Mouse (Mus musculus): Measurements from ENCODE around the gene Tesc.

Gene Tesc

GRCm38 (mm10) chr5:118044907-118045306 lies 17.4 kb downstream of the Tesc start:
- DNase-seq (ENCODE audit: low spot score in 2 of 2): peak in 1 of 2 experiments; percentile 64

DNA sequence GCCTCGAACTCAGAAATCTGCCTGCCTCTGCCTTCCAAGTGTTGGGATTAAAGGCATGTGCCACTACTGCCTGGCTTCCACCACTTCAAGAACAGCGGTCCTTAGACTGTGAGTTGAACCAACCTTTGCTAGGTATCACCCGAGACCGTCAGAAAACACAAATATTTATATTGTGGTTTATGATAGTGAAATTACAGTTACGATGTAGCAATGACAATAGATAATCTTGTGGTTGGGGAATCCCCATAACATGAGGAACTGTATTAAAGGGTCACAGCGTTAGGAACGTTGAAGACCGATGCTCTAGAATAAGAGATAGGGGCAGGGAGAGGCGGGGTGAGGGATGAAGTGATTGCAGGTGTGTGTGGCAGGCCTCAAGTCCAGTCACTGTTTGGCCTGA lies 17.8 kb downstream of the Tesc start:
- DNase-seq (ENCODE audit: low spot score in 2 of 2): no peak

DNA sequence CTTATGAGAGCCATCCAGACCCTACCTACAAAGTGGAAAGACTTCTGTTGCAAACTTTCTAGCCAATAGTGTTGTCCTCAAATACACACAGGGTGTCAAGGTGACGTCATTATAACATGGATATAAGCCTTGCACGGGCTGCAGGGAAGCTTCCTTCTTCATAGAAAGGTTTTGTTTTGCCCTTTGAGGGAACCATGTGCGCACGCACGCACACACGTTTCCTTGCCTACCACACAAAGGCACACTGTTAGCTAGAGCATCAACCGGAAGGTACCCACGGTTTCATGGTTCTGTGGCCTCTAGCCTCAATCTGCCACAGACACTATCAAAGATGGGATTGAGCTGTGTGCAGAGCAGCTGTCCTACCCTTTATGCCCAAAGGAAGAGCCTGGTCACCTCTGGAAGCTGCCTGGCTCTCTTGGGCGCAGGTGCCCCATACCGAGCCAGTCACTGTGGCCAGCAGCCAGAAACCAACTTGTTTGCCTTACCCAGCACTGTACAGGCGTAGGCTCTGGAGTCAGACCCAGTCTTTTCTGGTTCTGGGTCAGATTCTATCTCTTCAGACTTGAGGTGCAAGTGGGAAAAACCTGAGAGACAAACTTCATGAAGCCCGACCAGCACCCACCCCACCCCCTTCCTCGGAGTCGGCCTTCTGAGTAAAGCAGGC lies 19.7 kb downstream of the Tesc start:
- no peak for DNase-seq (ENCODE audit: low spot score in 2 of 2)

GRCm38 (mm10) chr5:118048412-118048811 lies 20.9 kb downstream of the Tesc start:
- no peak for DNase-seq (ENCODE audit: low spot score in 2 of 2)

GRCm38 (mm10) chr5:118048928-118049327 lies 21.4 kb downstream of the Tesc start:
- no peak for DNase-seq (ENCODE audit: low spot score in 2 of 2)

GRCm38 (mm10) chr5:118050743-118051142 lies 23.2 kb downstream of the Tesc start:
- DNase-seq (ENCODE audit: low spot score in 2 of 2): no peak

DNA sequence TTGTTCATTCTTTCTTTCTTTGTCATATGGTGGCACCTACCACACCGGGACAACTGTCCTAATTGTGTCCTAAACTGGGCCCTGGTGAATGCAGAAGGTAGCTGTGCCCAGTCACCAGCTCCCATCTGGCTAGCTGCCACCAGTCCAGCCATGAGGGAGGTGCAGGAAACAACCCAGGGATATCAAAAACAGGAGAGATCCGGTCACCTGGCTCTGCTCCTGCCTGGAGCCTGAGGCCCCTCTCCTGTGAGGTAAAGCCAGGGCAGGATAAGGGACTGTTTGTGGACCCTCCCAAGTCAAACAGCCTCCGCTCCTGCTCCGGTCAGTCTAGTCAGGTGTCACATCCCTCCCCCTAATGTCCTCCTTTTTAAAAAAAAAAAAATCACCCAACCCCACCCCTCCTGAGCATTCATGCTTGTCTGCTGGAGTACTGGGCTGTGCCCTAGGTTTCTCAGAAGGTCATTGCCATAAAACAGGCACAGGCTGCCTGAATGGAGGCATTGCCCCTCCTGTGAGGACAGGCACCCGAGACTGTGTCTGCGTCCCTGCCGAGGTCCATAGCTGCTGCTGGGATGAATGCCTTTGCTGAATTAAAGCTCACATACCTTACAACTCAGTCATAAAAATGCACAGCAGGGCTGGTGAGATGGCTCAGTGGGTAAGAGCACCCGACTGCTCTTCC lies 24.6 kb downstream of the Tesc start:
- no peak for DNase-seq (ENCODE audit: low spot score in 2 of 2)

DNA sequence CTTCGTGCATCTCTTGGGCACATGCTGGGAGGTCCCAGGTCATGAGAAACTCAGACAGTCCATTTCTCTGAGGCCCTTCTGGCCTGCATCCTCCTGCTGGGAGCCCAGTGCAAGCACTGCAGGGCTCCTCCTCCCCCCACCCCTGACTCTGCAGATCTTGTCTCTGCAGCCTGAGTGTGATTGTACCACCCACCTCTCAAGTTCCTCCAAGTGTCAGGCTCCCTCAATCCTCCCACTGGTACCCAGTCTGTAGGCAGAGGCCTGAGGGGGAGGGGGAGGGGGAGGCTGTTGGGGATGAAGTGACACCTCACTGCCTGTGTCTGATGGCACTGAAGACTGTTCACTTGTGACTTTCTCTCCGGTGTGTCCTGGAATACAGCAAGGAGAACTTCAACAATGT lies 25.7 kb downstream of the Tesc start:
- DNase-seq (ENCODE audit: low spot score in 2 of 2): no peak

- peak in 1 of 2 experiments; percentile 51 for DNase-seq (ENCODE audit: low spot score in 2 of 2)
Measured at GRCm38 (mm10) chr5:118057508-118058111, 30.1 kb downstream of the Tesc start.

GRCm38 (mm10) chr5:118058858-118059257 lies 31.3 kb downstream of the Tesc start:
- no peak for DNase-seq (ENCODE audit: low spot score in 2 of 2)

- DNase-seq (ENCODE audit: low spot score in 2 of 2): no peak
Measured at GRCm38 (mm10) chr5:118059646-118060045, 32.1 kb downstream of the Tesc start.

- no peak for DNase-seq (ENCODE audit: low spot score in 2 of 2)
Measured at GRCm38 (mm10) chr5:118061391-118061790, 33.8 kb downstream of the Tesc start.

GRCm38 (mm10) chr5:118063181-118063621 lies 35.7 kb downstream of the Tesc start:
- DNase-seq (ENCODE audit: low spot score in 2 of 2): no peak

DNA sequence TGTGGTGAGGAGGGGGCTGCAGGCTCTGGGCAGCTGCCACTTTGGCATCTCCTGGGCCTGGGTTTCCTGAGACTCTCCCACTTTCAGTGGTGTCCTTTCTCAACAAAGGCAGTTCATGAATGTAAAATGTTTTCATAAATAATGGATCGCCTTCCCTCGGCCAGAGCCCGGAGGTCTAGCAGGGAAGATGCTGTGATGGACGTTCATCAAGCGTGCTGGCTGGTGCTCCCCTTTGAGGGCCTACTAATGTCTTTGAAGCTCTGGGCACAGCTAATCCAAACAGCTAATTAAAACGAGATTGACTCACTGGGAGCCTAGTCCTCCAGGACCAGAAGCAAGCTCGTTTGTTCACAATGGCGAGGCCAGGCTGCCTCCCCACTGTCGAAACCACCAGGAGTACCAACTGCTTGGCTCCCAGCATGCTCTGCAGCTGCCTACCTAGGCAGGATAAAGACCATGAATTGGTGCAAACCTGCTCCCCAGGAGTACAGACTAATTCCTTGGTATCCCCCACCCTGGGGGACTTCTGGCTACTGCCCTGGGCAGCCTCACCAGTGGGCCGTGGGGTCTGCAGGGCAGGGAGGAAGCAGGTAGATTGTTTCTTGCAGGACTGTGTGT lies 36.9 kb downstream of the Tesc start:
- DNase-seq (ENCODE audit: low spot score in 2 of 2): no peak

GRCm38 (mm10) chr5:118065516-118066255 lies 38.1 kb downstream of the Tesc start:
- DNase-seq (ENCODE audit: low spot score in 2 of 2): no peak

DNA sequence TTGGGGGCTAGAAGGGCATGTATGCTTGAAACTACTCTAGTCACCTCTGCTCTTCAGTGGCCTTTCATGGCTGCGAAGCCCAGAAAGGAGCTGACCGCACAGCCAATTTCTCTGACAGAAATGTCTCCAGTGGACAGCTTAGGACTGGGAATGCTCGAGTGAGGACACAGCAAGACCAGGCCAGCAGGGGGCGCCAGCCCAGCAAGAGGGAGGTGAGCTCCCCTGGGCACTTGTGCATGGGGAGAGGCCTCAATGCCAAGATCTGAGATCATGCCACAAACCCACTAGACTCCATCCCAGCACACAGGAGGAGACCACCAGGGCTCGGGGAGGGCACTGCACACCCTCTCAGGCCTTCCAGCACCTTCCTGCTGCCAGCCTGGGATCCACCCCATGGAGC lies 39.3 kb downstream of the Tesc start:
- peak; percentile 66 to 67 for DNase-seq (ENCODE audit: low spot score in 2 of 2)

DNA sequence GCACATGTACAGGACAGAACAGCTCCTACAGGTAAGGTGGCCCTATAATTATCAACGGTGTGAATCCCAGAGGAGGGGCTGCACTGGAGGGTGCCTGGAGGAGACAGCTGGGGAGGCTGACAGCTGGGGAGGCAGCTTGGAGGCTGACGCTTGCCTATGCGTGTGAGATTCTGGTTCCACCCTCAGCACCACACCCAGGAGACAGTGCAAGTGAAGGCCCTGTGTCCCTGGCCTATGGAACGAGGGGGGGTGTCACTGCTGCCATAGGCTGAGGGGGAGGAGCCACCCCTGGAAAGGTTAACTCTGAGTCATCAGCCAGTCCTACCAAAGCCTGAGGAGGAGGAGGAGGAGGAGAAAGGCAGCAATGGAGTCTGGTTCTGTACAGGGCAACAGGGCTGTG lies 40.0 kb downstream of the Tesc start:
- no peak for DNase-seq (ENCODE audit: low spot score in 2 of 2)

- no peak for DNase-seq (ENCODE audit: low spot score in 2 of 2)
Measured at GRCm38 (mm10) chr5:118067984-118068494, 40.5 kb downstream of the Tesc start.

DNA sequence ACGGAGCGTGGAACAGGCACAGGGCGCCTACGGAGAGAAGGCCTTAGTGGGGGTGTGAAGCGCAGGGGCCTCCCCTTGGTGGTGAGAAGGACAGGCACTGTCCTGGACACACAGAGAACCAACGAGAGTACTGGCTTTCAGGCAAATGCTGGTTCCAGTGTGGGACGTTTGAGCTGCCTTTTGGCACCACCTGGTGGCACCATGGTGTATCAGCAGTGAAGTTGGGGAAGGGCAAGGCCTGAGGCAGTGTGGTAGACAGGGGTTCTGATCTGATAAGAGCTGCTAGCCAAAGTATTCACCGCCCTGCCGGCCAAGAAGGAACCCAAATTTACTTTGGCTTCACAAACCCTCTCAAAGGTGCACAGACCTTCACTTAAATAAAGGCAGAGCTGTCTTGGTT lies 41.8 kb downstream of the Tesc start:
- DNase-seq (ENCODE audit: low spot score in 2 of 2): peak; percentile 82 to 85

- no peak for DNase-seq (ENCODE audit: low spot score in 2 of 2)
Measured at GRCm38 (mm10) chr5:118071766-118072165, 44.2 kb downstream of the Tesc start.

DNA sequence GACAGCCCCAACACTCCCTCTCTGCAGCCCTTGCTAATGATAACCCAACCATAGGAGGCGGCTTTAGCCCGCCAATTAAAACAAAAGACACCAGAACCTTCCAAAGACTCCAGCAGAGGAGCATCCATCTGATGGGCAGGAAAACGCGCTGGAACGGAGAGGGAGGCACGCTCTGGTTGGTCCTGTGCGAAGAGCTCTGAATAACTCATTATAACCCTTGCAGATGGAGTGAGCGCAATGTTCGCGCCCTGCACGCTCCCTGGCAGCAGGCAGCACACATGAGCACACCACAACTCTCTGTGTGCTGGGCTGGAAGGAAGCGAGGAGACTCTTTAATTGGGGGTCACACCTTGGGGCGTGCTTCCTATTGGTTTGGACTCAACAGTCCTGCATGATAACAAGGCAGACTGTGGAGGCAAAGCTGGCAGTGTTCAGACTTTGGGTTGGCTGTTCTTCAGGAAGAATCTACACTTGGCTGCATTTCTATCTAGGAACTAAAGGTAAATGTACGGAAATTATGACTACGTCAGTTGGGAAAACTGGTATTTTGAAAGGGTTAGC lies 45.8 kb downstream of the Tesc start:
- no peak for DNase-seq (ENCODE audit: low spot score in 2 of 2)

Data from frontal cortex, postnatal 36 days (tissue).